Mouse (Mus musculus): Measurements from ENCODE around the gene Aebp2. TPM values are rescaled to one million over a fixed set of nuclear protein-coding genes. Genes with fewer than 3 reads are reported as not detected.

Gene Aebp2
- polyA plus RNA-seq, 1 experiment from 2014 or later, result 19.6 TPM

- H3K9ac ChIP-seq (replicated peaks; ENCODE audit: low read depth, low read length), result no peak overlapping the region
Observed at GRCm38 (mm10) chr6:140629176-140629859, 6.9 kb downstream of the Aebp2 start.

GRCm38 (mm10) chr6:140630306-140630705 lies 7.8 kb downstream of the Aebp2 start:
- Histone ChIP-seq H3K9ac (replicated peaks; ENCODE audit: low read depth, low read length) (no peak overlapping the region), H3K4me1 (ENCODE audit: control insufficient read depth, insufficient read depth, low read length) (peaks cover 15% of the 10 kb centered on the region), H3K27me3 (ENCODE audit: control insufficient read depth, insufficient read depth, low read length) (no peaks in the 10 kb centered on the region), H3K4me2 (replicated peaks; ENCODE audit: low read depth, low read length) (no peak overlapping the region), H3K9me3 (ENCODE audit: control insufficient read depth, low read depth, low read length) (no peaks in the 10 kb centered on the region), H3K36me3 (ENCODE audit: control insufficient read depth, insufficient read depth, low read length) (peaks cover 11% of the 10 kb centered on the region), H3K27ac (ENCODE audit: low read length) (no peak overlapping the region), H3K4me3 (ENCODE audit: low read depth, low read length) (no peak overlapping the region)
- WGBS, result 53% methylated on average over 4 of the region's 4 CpGs
- no peak for ATAC-seq (ENCODE audit: insufficient number of reproducible peaks, insufficient read depth, low FRiP score, low read depth)

More at GRCm38 (mm10) chr6:140629176-140629859, 6.9 kb downstream of the Aebp2 start:
- no peaks in the 10 kb centered on the region for H3K9me3 ChIP-seq (ENCODE audit: control insufficient read depth, low read depth, low read length)
- ATAC-seq (ENCODE audit: insufficient number of reproducible peaks, insufficient read depth, low FRiP score, low read depth), result no peak
- 91% methylated on average over 4 of the region's 4 CpGs for WGBS
- no peak overlapping the region for H3K4me3 ChIP-seq (ENCODE audit: low read depth, low read length)
- H3K4me1 ChIP-seq (ENCODE audit: control insufficient read depth, insufficient read depth, low read length), result peaks cover 17% of the 10 kb centered on the region
- H3K4me2 ChIP-seq (replicated peaks; ENCODE audit: low read depth, low read length), result no peak overlapping the region
- H3K27me3 ChIP-seq (ENCODE audit: control insufficient read depth, insufficient read depth, low read length), result no peaks in the 10 kb centered on the region
- H3K27ac ChIP-seq (ENCODE audit: low read length), result no peak overlapping the region
- H3K36me3 ChIP-seq (ENCODE audit: control insufficient read depth, insufficient read depth, low read length), result peaks cover 8% of the 10 kb centered on the region; the same call in 1 of the 2 replicates

GRCm38 (mm10) chr6:140633616-140634015 lies 11.2 kb downstream of the Aebp2 start:
- Histone ChIP-seq H3K9ac (replicated peaks; ENCODE audit: low read depth, low read length) (no peak overlapping the region), H3K27me3 (ENCODE audit: control insufficient read depth, insufficient read depth, low read length) (no peaks in the 10 kb centered on the region), H3K4me3 (ENCODE audit: low read depth, low read length) (no peak overlapping the region), H3K36me3 (ENCODE audit: control insufficient read depth, insufficient read depth, low read length) (peaks cover 28% of the 10 kb centered on the region), H3K27ac (ENCODE audit: low read length) (no peak overlapping the region), H3K4me1 (ENCODE audit: control insufficient read depth, insufficient read depth, low read length) (no peaks in the 10 kb centered on the region), H3K9me3 (ENCODE audit: control insufficient read depth, low read depth, low read length) (no peaks in the 10 kb centered on the region), H3K4me2 (replicated peaks; ENCODE audit: low read depth, low read length) (no peak overlapping the region)
- WGBS, result 74% methylated on average over 8 of the region's 8 CpGs
- no peak for ATAC-seq (ENCODE audit: insufficient number of reproducible peaks, insufficient read depth, low FRiP score, low read depth)

GRCm38 (mm10) chr6:140636290-140636689 lies 13.8 kb downstream of the Aebp2 start:
- 96% methylated on average over 4 of the region's 4 CpGs for WGBS
- no peak for ATAC-seq (ENCODE audit: insufficient number of reproducible peaks, insufficient read depth, low FRiP score, low read depth)
- Histone ChIP-seq H3K4me3 (ENCODE audit: low read depth, low read length) (no peak overlapping the region), H3K27ac (ENCODE audit: low read length) (no peak overlapping the region), H3K9ac (replicated peaks; ENCODE audit: low read depth, low read length) (no peak overlapping the region), H3K27me3 (ENCODE audit: control insufficient read depth, insufficient read depth, low read length) (no peaks in the 10 kb centered on the region), H3K4me2 (replicated peaks; ENCODE audit: low read depth, low read length) (no peak overlapping the region), H3K4me1 (ENCODE audit: control insufficient read depth, insufficient read depth, low read length) (no peaks in the 10 kb centered on the region), H3K9me3 (ENCODE audit: control insufficient read depth, low read depth, low read length) (no peaks in the 10 kb centered on the region), H3K36me3 (ENCODE audit: control insufficient read depth, insufficient read depth, low read length) (peaks cover 49% of the 10 kb centered on the region)

- no peaks in the 10 kb centered on the region for H3K27me3 ChIP-seq (ENCODE audit: control insufficient read depth, insufficient read depth, low read length)
- H3K4me1 ChIP-seq (ENCODE audit: control insufficient read depth, insufficient read depth, low read length), result no peaks in the 10 kb centered on the region
- H3K4me3 ChIP-seq (ENCODE audit: low read depth, low read length), result no peak overlapping the region
- H3K4me2 ChIP-seq (replicated peaks; ENCODE audit: low read depth, low read length), result no peak overlapping the region
- H3K36me3 ChIP-seq (ENCODE audit: control insufficient read depth, insufficient read depth, low read length), result peaks cover 51% of the 10 kb centered on the region
- no peak for ATAC-seq (ENCODE audit: insufficient number of reproducible peaks, insufficient read depth, low FRiP score, low read depth)
- WGBS, result 93% methylated on average over 7 of the region's 7 CpGs
- H3K9ac ChIP-seq (replicated peaks; ENCODE audit: low read depth, low read length), result no peak overlapping the region
- no peaks in the 10 kb centered on the region for H3K9me3 ChIP-seq (ENCODE audit: control insufficient read depth, low read depth, low read length)
- no peak overlapping the region for H3K27ac ChIP-seq (ENCODE audit: low read length)
Observed at GRCm38 (mm10) chr6:140642010-140642409, 19.5 kb downstream of the Aebp2 start.

- H3K4me3 ChIP-seq (ENCODE audit: low read depth, low read length), result no peak overlapping the region
- no peaks in the 10 kb centered on the region for H3K9me3 ChIP-seq (ENCODE audit: control insufficient read depth, low read depth, low read length)
- H3K9ac ChIP-seq (replicated peaks; ENCODE audit: low read depth, low read length), result no peak overlapping the region
- H3K27me3 ChIP-seq (ENCODE audit: control insufficient read depth, insufficient read depth, low read length), result no peaks in the 10 kb centered on the region
- no peak overlapping the region for H3K27ac ChIP-seq (ENCODE audit: low read length)
- no peak for ATAC-seq (ENCODE audit: insufficient number of reproducible peaks, insufficient read depth, low FRiP score, low read depth)
- 94% methylated on average over 12 of the region's 12 CpGs for WGBS
- no peaks in the 10 kb centered on the region for H3K4me1 ChIP-seq (ENCODE audit: control insufficient read depth, insufficient read depth, low read length)
- peaks cover 49% of the 10 kb centered on the region for H3K36me3 ChIP-seq (ENCODE audit: control insufficient read depth, insufficient read depth, low read length)
- no peak overlapping the region for H3K4me2 ChIP-seq (replicated peaks; ENCODE audit: low read depth, low read length)
Observed at GRCm38 (mm10) chr6:140642655-140643054, 20.2 kb downstream of the Aebp2 start.

- Histone ChIP-seq H3K4me3 (ENCODE audit: low read depth, low read length) (no peak overlapping the region), H3K27me3 (ENCODE audit: control insufficient read depth, insufficient read depth, low read length) (no peaks in the 10 kb centered on the region), H3K9ac (replicated peaks; ENCODE audit: low read depth, low read length) (no peak overlapping the region), H3K4me2 (replicated peaks; ENCODE audit: low read depth, low read length) (no peak overlapping the region), H3K4me1 (ENCODE audit: control insufficient read depth, insufficient read depth, low read length) (no peaks in the 10 kb centered on the region), H3K9me3 (ENCODE audit: control insufficient read depth, low read depth, low read length) (no peaks in the 10 kb centered on the region), H3K27ac (ENCODE audit: low read length) (no peak overlapping the region), H3K36me3 (ENCODE audit: control insufficient read depth, insufficient read depth, low read length) (peaks cover 39% of the 10 kb centered on the region; the same call in 1 of the 2 replicates)
- ATAC-seq (ENCODE audit: insufficient number of reproducible peaks, insufficient read depth, low FRiP score, low read depth), result no peak
Observed at GRCm38 (mm10) chr6:140645931-140646330, 23.5 kb downstream of the Aebp2 start.

- H3K36me3 ChIP-seq (ENCODE audit: control insufficient read depth, insufficient read depth, low read length), result peaks cover 35% of the 10 kb centered on the region; the same call in 1 of the 2 replicates
- 50% methylated on average over 6 of the region's 6 CpGs for WGBS
- H3K4me1 ChIP-seq (ENCODE audit: control insufficient read depth, insufficient read depth, low read length), result no peaks in the 10 kb centered on the region
- H3K9ac ChIP-seq (replicated peaks; ENCODE audit: low read depth, low read length), result no peak overlapping the region
- ATAC-seq (ENCODE audit: insufficient number of reproducible peaks, insufficient read depth, low FRiP score, low read depth), result peak; percentile 76; the same call in 1 of the 2 replicates
- H3K4me3 ChIP-seq (ENCODE audit: low read depth, low read length), result no peak overlapping the region
- no peaks in the 10 kb centered on the region for H3K9me3 ChIP-seq (ENCODE audit: control insufficient read depth, low read depth, low read length)
- H3K27me3 ChIP-seq (ENCODE audit: control insufficient read depth, insufficient read depth, low read length), result no peaks in the 10 kb centered on the region
- no peak overlapping the region for H3K4me2 ChIP-seq (replicated peaks; ENCODE audit: low read depth, low read length)
- H3K27ac ChIP-seq (ENCODE audit: low read length), result no peak overlapping the region
Observed at GRCm38 (mm10) chr6:140646892-140647291, 24.4 kb downstream of the Aebp2 start.

GRCm38 (mm10) chr6:140649812-140650211 lies 27.3 kb downstream of the Aebp2 start:
- no peaks in the 10 kb centered on the region for H3K27me3 ChIP-seq (ENCODE audit: control insufficient read depth, insufficient read depth, low read length)
- H3K9ac ChIP-seq (replicated peaks; ENCODE audit: low read depth, low read length), result no peak overlapping the region
- no peak for ATAC-seq (ENCODE audit: insufficient number of reproducible peaks, insufficient read depth, low FRiP score, low read depth)
- no peaks in the 10 kb centered on the region for H3K9me3 ChIP-seq (ENCODE audit: control insufficient read depth, low read depth, low read length)
- 49% methylated on average over 1 of the region's 1 CpGs for WGBS
- H3K27ac ChIP-seq (ENCODE audit: low read length), result no peak overlapping the region
- no peak overlapping the region for H3K4me3 ChIP-seq (ENCODE audit: low read depth, low read length)
- H3K36me3 ChIP-seq (ENCODE audit: control insufficient read depth, insufficient read depth, low read length), result peaks cover 41% of the 10 kb centered on the region; the same call in 1 of the 2 replicates
- no peak overlapping the region for H3K4me2 ChIP-seq (replicated peaks; ENCODE audit: low read depth, low read length)
- no peaks in the 10 kb centered on the region for H3K4me1 ChIP-seq (ENCODE audit: control insufficient read depth, insufficient read depth, low read length)

Measured in stomach, embryonic 14.5 days (tissue).